Mouse (Mus musculus): ENCODE results near the gene Metap2. TPM values are rescaled to one million over a fixed set of nuclear protein-coding genes. Genes with fewer than 3 reads are reported as not detected.
"Not testable (repeated sequence)": the region's sequence is repeated elsewhere in the genome, so short reads cannot be mapped to it uniquely, and the experiment has no call there.

Gene Metap2
- total RNA-seq, 1 experiment from 2014 or later, result 133 TPM

DNA sequence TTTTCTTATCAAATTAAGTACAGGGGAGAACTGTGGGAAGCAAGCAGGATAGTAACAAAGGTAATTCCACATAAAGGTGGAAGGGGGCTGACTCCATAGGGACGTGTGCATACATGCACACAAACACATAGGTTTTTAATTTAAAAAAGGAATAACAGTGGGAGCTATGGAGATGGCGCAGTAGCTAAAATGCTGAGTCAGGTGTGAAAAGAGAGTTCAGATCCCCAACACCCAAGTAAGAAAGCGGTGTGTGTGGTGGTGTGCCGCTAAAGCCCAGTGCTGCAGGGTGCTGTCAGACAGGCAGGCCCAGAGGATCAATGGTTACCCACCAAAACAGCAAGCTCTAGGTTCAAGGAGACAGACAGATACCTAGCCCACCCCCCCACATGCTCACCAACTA, 18.2 kb downstream of the Metap2 start:
- no peak for ATAC-seq (replicated peaks; ENCODE audit: insufficient number of reproducible peaks, low FRiP score, low TSS enrichment, poor library complexity, severe bottlenecking)

GRCm38 (mm10) chr10:93876772-93877171, 20.1 kb downstream of the Metap2 start:
- ATAC-seq (replicated peaks; ENCODE audit: insufficient number of reproducible peaks, low FRiP score, low TSS enrichment, poor library complexity, severe bottlenecking), result no peak

DNA sequence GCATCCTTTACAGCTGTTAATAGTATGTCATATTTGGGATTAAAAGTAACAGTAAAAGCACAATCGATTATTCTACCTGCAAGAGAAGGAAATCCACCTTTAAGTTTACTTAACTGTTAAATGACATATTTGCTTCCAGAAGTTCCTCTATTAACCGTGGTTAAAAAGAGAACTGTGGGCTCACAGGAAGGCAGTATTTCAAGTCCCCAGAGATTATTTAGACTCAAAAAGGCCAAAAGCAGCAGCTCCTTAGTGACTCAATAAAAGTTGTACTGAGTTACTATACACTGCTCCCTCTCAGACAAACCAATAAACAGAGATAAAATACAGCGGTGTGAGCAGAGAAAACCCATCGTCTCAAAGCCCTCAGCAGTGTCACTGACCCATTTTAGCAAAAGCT, 28.0 kb downstream of the Metap2 start:
- no peak for ATAC-seq (replicated peaks; ENCODE audit: insufficient number of reproducible peaks, low FRiP score, low TSS enrichment, poor library complexity, severe bottlenecking)

DNA sequence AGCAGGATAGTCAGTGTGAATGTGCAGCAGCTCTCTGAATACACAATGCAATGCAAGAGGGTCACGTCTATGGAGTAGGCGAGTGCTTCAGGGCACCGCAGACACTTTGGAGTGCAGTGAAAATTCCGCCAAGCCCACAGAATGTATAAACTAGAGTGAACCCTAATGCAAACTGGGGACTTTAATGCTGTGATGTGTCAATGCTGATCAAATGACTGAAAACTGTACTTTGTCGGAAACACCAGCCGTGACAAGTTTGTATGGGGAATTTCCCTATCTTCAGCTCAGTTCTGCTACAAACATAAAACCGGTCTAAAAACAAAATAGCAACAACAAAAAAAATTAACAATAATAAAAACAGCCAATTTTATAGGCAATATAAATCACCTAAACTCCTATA, 28.5 kb downstream of the Metap2 start:
- no peak for ATAC-seq (replicated peaks; ENCODE audit: insufficient number of reproducible peaks, low FRiP score, low TSS enrichment, poor library complexity, severe bottlenecking)

GRCm38 (mm10) chr10:93856095-93856494, 40.8 kb downstream of the Metap2 start:
- ATAC-seq (replicated peaks; ENCODE audit: insufficient number of reproducible peaks, low FRiP score, low TSS enrichment, poor library complexity, severe bottlenecking), result no peak

GRCm38 (mm10) chr10:93855126-93855525, 41.8 kb downstream of the Metap2 start:
- ATAC-seq (replicated peaks; ENCODE audit: insufficient number of reproducible peaks, low FRiP score, low TSS enrichment, poor library complexity, severe bottlenecking), result no peak

DNA sequence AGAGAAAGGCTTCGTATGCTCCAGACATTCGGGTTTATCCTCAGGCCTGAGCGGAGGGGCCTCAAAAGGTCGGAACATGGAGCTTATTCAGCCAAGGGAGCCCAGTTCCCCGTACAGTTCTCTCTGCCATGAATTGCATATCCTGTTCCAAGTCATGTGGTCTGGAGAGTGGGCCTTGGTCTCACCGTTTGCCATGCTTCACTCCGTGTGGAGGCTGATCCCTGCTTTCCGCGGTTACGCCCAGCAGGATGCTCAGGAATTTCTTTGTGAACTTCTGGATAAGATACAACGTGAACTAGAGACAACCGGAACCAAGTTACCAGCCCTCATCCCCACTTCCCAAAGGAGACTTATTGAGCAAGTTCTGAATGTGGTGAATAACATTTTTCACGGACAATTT, 50.2 kb downstream of the Metap2 start:
- no peak for ATAC-seq (replicated peaks; ENCODE audit: insufficient number of reproducible peaks, low FRiP score, low TSS enrichment, poor library complexity, severe bottlenecking)

DNA sequence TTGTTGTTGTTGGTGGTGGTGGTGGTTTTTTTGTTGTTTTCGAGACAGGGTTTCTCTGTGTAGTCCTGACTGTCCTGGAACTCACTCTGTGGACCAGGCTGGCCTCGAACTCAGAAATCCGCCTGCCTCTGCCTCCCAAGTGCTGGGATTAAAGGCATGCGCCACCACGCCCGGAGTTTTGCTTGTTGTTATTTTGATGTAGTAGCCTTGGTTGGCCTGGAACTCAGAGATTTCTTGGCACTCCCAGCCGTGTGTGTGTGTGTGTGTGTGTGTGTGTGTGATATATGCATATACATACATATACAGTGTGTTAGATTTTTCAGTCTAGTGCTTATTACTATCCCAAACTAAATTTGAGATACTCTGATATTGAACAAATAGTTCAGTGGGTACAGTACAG, 61.8 kb downstream of the Metap2 start:
- not testable (repeated sequence) for ATAC-seq (replicated peaks; ENCODE audit: insufficient number of reproducible peaks, low FRiP score, low TSS enrichment, poor library complexity, severe bottlenecking)

DNA sequence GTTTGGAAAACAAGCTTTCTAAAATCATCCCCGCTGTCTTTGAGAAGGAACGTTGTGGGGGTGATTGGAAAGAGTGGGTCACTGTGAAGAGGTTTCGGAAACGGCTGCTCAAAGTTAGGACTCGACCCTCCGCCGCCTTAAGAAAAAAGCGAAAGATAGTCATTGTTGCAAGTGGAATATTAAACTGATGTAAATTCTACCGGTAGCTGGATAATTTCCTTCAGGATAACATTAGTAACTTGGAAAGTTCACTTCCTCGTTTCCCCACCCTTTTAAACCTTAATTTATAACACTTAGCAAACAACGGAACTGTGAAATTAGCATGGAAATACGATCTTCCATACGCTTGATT, 62.5 kb downstream of the Metap2 start:
- ATAC-seq (replicated peaks; ENCODE audit: insufficient number of reproducible peaks, low FRiP score, low TSS enrichment, poor library complexity, severe bottlenecking), result no peak

DNA sequence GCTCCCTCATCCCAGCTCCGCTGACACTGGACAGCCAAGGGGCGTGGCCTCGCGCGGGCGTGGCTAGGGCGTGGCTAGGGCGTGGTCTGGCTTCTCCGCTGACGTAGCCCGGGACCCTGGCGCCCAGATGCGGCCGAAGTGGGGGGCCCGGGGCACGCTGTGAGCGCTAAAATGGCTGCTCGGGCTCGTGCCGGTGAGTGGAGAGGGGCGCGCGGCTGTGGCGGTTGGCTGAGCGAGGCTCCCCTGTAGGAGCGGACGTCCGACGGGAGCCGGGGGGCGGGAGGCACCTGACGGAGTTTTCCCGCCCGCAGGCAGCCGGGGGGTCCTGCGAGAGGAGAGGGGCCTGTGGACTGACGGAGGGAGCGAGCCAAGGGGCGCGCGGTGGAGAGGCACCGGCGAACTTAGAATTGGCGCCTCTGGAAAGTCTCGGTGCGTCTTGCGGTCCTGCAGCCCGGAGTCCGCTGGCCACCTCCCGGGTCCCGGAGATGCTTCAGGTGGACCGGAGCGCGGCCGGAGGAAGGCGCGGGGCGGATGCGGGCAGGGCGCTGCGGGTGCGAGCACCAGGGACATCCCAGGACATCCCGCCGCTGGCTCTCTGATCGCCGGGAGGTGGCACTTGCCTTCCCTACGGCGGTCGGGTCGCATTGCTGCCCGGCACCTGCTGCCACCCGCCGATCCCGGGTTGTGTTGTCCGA, 63.0 kb downstream of the Metap2 start:
- ATAC-seq (replicated peaks; ENCODE audit: insufficient number of reproducible peaks, low FRiP score, low TSS enrichment, poor library complexity, severe bottlenecking), result no peak

DNA sequence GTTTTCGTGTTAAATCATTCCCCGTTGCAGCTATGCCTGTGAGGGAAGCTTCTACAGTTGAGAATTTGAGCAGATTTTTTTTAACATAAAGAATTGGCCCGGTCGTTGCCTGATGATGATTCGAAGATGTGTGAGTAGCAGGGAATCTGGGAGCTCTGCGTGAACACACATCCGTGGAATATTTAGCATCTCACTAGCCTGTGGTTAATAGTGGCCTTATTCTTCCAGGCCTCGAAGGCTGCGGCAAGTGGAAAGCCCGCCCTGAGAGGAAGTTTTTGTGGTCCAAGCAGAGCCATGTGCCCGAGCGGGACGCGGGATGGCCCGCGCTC, 63.6 kb downstream of the Metap2 start:
- ATAC-seq (replicated peaks; ENCODE audit: insufficient number of reproducible peaks, low FRiP score, low TSS enrichment, poor library complexity, severe bottlenecking), result no peak

DNA sequence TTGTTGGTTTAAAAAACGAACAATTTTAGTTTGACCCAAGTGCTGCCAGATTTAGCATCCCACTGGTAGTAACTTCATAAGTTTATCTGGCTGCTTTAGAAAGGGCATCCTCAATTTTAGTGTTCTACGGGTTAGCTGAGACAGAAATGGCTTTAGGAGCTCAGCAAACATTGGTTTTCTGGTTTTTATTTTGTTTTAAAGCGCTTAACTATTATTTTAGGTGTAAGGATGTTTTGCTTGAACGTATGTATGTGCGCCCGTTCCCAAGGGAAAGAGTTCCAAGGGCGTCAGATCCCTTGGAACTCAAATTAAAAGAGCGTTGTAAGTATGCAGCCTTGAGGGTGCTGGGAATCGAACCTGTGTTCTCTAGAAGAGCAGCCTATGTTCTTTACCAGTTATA, 64.1 kb downstream of the Metap2 start:
- ATAC-seq (replicated peaks; ENCODE audit: insufficient number of reproducible peaks, low FRiP score, low TSS enrichment, poor library complexity, severe bottlenecking), result no peak

DNA sequence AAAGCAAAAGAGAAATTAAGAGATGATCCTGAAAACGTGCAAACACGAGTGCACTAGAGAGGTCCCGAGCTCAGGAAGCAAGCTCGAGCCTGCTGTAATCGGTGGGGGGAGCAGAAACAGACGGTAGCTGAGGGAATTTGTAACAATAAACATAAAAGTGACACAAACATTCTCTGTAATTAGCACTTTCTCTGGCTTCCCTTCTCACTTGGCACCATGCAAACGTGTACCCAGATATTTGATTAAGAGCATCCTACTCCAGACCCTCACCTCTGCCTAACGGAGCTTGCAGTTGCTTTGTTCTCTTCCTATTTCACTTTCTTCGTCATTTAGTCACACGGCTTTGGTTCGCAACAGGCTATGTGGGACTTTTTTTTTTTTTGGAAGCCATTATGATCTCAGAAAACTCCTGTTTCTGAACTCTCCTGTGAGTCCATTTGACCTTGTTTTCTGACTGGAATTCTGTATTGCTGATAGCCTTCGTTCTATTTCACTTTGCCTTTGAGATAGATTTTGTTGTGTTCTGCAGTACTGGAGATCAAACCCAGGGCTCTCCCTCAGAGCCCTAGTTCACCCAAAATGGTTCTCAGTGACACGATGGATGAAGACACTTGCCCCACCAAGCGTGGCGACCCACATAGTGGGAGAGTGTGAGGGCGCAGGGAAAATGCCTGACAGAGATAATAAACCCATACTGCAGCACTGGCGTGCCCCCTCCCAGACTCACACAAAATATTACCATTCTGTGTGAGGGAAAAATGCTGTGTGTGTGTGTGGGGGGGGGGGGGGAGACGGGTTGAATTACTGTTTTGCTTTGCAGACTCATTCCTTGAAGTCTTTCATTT, 64.9 kb downstream of the Metap2 start:
- ATAC-seq (replicated peaks; ENCODE audit: insufficient number of reproducible peaks, low FRiP score, low TSS enrichment, poor library complexity, severe bottlenecking), result no peak

DNA sequence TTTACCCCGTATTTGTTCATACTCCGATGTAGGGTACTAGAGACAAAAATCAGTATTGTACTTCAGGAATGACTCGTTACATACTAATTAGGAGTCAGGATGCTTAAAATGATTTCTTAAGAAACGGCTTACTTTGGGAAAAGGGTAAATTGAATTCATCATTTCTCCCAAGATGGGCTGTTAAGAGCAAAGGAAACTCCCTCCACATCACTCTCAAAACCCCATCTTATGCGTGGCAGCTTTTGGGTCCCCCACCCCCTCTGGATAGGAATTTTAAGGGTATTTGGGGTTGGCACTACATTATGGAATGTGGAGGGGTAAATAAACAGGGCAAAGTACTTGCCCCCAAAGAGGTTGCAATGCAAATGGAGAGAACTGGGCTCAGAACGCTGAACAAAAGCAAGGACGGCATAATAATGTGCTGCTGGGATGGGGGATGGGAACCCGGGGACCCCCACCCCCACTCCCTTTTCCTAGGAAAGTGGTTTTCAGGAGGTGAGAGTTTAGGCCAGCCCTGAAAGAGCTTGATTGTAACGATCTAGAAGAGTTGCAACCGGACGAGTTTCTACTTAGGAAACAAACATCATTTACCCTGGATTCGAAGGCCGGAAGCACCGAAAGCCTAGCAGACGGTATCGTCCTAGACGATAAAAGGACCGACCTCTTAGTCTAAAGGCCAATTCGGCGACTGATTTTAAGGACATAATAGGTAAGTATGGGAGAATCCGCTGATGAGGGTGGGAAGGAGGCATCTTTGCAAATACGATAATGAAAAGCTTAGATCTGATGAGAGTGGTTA, 65.8 kb downstream of the Metap2 start, which contains the start of gene Usp44:
Usp44 (plus strand) TSS at position 625 of the 799 bp plus-strand sequence.
- no peak for ATAC-seq (replicated peaks; ENCODE audit: insufficient number of reproducible peaks, low FRiP score, low TSS enrichment, poor library complexity, severe bottlenecking)

GRCm38 (mm10) chr10:93829898-93830831, 66.7 kb downstream of the Metap2 start:
- no peak for ATAC-seq (replicated peaks; ENCODE audit: insufficient number of reproducible peaks, low FRiP score, low TSS enrichment, poor library complexity, severe bottlenecking)

DNA sequence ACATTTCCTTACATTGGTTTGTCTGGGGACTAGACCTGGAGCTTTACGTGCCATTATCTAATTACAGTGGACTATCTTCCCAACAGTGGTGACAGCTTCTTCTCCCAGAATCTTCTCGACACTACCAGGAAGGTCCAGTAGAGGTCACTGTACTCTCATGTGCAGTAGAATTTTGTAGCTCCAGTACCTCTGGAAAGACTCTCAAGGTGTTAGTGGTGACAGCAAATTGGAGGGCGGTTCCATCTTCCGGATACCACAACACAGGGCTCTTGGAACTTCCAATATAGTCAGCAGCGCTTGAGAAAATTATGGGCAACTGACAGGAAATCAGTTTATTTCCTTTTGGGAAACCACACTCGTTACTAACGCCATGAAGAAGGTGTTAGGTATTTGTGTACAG, 78.2 kb downstream of the Metap2 start:
- ATAC-seq (replicated peaks; ENCODE audit: insufficient number of reproducible peaks, low FRiP score, low TSS enrichment, poor library complexity, severe bottlenecking), result 0 out of 2 replicates have a peak, but pooled peaks have one; percentile 31

DNA sequence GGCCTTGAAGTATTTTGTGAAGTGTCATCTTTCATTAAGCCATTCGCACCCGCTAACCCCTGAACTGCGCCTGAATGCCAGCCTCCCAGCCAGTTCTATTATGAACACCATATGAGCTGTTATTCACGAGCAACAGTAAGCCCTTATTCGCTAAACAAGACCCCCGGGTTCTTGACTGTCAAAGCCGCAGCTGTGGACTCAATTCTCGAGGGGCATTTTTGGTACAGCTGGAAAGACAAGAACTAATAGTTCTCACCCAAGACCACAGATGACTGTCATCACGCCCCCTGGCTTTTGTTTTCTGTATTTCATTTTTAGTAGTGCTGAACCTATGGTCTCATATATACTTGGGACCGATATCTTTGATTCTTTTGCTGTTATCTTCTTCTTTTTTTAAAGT, 83.1 kb downstream of the Metap2 start:
- no peak for ATAC-seq (replicated peaks; ENCODE audit: insufficient number of reproducible peaks, low FRiP score, low TSS enrichment, poor library complexity, severe bottlenecking)

DNA sequence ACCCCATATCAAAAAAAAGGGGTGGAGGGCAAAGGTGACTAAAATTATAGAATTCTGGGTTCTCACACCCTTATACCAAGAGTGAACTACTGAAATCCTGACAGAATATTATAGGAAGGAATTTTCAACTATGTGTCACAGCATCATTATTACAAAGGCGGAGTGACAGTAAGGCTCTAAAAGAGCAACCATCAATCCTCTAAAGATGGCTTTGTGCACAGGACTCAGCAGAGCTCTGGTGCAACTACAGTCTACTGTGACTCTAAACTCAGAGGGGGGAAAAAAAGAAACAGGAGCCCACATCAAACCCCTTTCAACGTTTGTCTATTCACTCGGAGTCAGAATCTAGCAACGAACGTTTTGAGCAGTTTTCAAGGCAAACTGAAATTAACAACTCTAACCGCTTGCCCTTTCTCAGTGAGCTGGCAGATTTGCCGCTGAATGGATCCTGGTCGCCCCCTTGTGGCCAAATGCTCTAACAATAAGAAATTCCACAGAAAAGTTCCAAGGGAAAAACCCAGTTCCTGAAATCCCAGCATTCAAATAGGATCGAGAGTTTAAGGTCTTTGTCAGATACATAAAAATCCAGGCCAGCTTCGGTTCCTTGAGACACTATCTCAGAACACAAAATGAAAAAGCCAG, 84.0 kb downstream of the Metap2 start:
- ATAC-seq (replicated peaks; ENCODE audit: insufficient number of reproducible peaks, low FRiP score, low TSS enrichment, poor library complexity, severe bottlenecking), result no peak
